Mouse (Mus musculus): ENCODE data around the gene Eno2.

- TF ChIP-seq CTCF (IDR thresholded peaks at IDR 0.05; ENCODE audit: control insufficient read depth, insufficient read depth, low read length) (no peak), POLR2A (IDR thresholded peaks at IDR 0.05; ENCODE audit: borderline replicate concordance, control insufficient read depth, low read depth, low read length) (no peak)
Measured at GRCm38 (mm10) chr6:124811403-124811665, 41.9 kb upstream of the Eno2 start.
